Mouse (Mus musculus) cerebellum, postnatal 25 days (tissue): ENCODE results near the gene Gm17324.

Experiments
- DNase-seq, 2 experiments: peaks; one replicate each; pipeline ENCODE4 v3.0.0; 2021; ENCODE audit warnings: mixed read lengths in 2 of 2

The Gm17324 gene

GRCm38 (mm10) chr9:78463337-78463736, 14.8 kb upstream of the Gm17324 start:
- DNase-seq, result no peak

GRCm38 (mm10) chr9:78457026-78457425, 8.4 kb upstream of the Gm17324 start:
- DNase-seq, result no peak

DNA sequence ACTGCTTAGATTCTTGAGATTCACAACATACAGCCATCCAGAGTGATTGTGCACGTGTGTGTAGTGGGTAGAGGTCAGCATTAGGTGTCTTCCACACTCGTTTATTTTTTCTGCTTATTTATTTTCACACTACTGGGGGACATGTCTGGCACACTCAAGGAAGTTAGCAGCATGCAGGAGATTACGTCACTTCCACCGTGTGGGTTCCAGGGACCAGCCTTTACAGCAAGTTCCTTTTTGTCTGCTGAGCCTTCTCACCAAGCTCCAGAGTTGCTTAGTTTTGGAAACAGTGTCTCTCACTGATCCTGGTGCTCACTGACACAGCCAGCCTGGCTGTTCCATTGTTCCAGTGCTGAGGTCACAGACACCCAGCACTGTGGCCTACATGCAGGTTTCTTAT, 2.8 kb upstream of the Gm17324 start:
- DNase-seq, result no peak

- DNase-seq, result no peak
These were observed 1.8 kb upstream of the Gm17324 start for GRCm38 (mm10) chr9:78450404-78450803.

- DNase-seq, result peak in 1 of 2 experiments; percentile 11
These were observed 997 bp downstream of the Gm17324 start for GRCm38 (mm10) chr9:78447606-78447972.

DNA sequence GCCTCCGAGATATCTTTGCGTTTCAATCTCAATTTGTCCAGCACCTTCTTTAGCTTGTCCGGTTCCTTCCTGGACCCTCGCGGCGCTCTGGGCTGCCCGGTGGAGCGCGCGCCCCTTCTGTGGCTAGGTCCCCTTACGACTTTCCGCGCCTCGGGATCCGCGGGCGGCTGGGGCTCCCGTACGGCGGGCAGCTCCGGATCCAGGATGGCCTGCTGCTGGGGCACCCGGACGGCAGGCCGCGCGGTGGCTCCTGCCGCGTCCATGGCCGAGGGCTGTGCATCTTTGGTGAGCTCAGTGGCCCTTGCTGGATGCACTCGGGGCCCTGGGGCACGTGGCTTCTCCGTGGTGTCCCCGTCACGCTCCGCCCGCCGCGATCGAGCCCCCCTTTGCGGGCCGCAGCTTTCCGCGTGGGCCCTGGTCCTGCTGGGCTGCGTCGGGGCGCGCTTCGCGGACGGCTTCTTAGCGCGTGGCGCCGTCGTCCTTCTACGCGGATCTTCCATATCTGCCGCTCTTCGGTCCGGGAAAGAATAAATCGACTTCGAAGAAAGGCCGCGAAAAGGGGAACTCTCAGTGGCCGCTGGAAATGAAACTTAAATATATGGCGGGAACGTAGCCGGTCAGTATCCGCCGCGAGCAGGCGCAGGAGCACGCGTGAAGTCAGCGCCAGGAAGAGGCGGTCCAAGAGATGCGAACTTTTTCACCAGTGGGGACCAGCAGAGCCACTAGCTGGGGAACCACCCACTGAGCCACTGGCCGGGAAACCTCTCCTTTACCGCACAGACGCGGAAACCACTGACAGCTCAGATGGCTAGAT, 5.8 kb downstream of the Gm17324 start, which contains the start of gene Cgas:
Gene Cgas (minus strand): TSS at position 659 of the 814 bp plus-strand sequence.
- DNase-seq, result no peak

GRCm38 (mm10) chr9:78442237-78442578, 6.4 kb downstream of the Gm17324 start:
- DNase-seq, result no peak

DNA sequence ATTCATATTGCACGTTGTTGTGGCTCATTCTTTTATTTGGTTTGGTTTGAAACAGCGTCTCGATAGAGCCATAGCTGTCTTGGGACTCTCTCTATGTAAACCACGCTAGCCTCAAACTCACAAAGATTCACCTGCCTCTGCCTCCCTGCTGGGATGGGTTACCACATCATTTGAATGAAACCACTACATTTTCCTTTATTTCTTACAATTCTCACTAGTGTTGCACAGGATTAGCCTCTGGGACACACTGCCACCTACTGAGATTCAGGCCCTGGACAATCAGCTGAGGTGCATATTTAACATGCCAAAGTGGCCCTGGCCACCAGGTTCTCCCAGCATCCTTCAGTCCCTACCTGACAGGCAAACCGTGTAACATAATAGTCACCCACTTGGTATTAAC, 9.2 kb downstream of the Gm17324 start:
- no peak for DNase-seq

GRCm38 (mm10) chr9:78432471-78432870, 16.1 kb downstream of the Gm17324 start:
- no peak for DNase-seq

GRCm38 (mm10) chr9:78430486-78430885, 18.1 kb downstream of the Gm17324 start:
- no peak for DNase-seq

DNA sequence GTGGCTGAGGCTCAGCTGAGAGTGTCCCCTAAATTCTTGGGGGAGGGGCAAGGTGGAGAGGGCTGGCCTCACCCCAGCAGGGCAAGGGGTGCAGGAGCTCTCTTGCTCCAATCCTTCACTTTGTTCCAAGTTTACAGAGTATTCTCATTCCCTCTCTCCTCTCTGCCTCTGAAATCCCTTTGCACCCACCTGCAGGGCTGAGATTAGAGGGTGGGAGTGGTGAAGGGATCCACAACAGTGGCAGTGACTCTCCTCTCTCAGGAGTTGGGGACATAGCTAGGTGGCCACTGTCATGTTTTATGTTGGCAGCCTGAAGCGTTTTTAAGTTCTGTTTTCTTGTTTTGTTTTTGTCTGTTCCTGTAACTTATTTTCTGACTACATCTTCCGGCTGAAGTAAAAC, 19.0 kb downstream of the Gm17324 start:
- DNase-seq, result no peak

GRCm38 (mm10) chr9:78428870-78429432, 19.6 kb downstream of the Gm17324 start:
- DNase-seq, result no peak

GRCm38 (mm10) chr9:78428185-78428584, 20.4 kb downstream of the Gm17324 start:
- no peak for DNase-seq

DNA sequence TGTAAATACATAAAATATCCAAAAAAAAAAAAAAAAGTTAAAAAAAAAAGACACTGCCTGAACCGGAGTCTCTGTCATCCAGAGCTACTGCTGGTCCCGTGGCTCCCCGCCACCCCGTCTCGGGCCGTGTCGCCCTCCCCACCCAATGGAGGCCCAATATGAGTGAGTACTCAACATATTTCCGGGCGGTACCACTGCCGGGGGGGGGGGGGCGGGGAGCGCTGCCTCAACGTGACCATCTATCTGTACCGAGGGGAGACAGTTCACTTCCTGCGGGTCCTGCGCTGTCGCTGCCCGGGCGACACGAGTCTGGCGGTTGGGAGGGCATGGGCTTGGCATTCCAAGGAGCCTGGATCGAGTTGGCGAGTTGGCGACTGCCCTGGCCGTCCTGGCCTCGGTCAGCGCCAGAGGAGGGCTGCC, 21.2 kb downstream of the Gm17324 start:
- DNase-seq, result peak; percentile 11 to 23

DNA sequence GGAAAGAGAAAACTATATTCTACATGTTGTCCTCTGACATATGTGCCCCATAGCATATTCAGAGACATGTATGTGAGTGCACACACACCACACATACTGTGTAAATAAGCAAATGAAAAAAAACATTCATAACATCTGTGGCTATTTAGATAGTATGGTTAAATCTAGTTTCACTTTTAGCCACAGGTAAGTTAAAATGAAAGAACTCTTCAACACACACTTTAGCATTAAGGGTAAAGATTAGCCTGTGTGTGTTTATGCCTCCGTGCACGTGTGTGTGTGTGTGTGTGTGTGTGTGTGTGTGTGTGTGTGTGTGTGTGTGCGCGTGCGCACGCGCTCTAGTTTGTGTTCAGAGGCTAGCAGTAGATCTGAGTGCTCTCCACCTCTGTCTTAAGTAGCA, 47.0 kb downstream of the Gm17324 start:
- DNase-seq, result no peak

GRCm38 (mm10) chr9:78400570-78400969, 48.0 kb downstream of the Gm17324 start:
- no peak for DNase-seq
